Mouse (Mus musculus) embryo, embryonic 9.5 days (tissue): ENCODE data around the gene Selenoo.

Experiments used
- DNase-seq: peaks from one replicate; pipeline ENCODE4 v3.0.0-alpha.2; 2017; ENCODE audit errors: extremely low spot score

Gene Selenoo

GRCm38 (mm10) chr15:89148496-89149270 is 59.8 kb downstream of the Selenoo start:
- peak; percentile 40 for DNase-seq

DNA sequence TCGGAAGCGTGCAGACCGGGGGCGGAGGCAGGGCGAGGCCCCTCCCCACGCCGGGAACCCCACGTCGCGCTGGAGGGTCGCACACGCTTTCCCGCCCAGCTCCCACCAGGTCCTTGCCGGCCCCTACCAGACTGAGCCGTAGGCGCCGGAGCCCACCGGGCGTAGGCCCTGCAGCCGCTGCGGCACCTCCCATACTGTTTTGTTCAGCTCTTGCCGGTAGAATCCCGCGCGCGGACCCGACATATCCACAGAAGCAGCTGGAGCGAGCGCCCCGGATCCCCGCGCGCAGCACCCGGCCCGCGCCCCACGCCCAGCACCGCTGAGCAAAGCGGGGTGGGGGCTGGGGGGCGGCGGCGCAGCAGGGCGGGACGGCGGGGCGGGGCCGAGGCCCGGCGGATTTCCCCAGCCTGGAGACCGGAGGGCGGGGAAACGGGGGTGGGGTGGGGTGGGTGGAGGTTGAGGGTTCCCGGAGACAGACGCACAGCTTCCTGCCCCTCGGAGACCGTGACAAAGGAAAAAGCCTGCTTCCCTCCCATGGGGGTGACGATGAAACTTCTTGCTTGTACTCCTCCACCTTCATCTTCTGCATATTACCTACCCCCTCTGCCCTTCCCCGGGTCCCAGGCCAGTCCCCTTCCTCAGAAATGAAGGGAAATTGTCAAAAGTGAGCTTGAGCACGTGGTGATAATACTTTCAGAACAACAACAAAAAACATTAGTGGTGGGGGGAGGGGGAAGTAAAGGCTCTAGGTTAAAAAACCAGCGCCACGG is 60.6 kb downstream of the Selenoo start, which contains the start of gene Mapk11:
Mapk11 (minus strand) TSS at position 358 of the 770 bp plus-strand sequence.
- peak; percentile 75 for DNase-seq
